Mouse (Mus musculus) layer of hippocampus, adult 9-10 months (tissue): ENCODE data around the gene Crk.
"Not testable (repeated sequence)": the region's sequence is repeated elsewhere in the genome, so short reads cannot be mapped to it uniquely, and the experiment has no call there.

ENCODE experiments used
- DNase-seq: peaks from one replicate; pipeline ENCODE4 v3.0.0; 2022; ENCODE audit warnings: low spot score

Gene Crk

GRCm38 (mm10) chr11:75684956-75685355 is 5.9 kb downstream of the Crk start:
- DNase-seq: no peak

- no peak for DNase-seq
Observed at GRCm38 (mm10) chr11:75687343-75687993, 8.4 kb downstream of the Crk start.

- DNase-seq: no peak
Observed at GRCm38 (mm10) chr11:75688132-75688531, 9.1 kb downstream of the Crk start.

- no peak for DNase-seq
Observed at GRCm38 (mm10) chr11:75689977-75690376, 10.9 kb downstream of the Crk start.

- no peak for DNase-seq
Observed at GRCm38 (mm10) chr11:75691047-75691446, 12.0 kb downstream of the Crk start.

- DNase-seq: no peak
Observed at GRCm38 (mm10) chr11:75693570-75693969, 14.5 kb downstream of the Crk start.

GRCm38 (mm10) chr11:75697464-75697863 is 18.4 kb downstream of the Crk start:
- not testable (repeated sequence) for DNase-seq

GRCm38 (mm10) chr11:75700557-75700956 is 21.5 kb downstream of the Crk start:
- DNase-seq: no peak

GRCm38 (mm10) chr11:75702761-75703160 is 23.7 kb downstream of the Crk start:
- DNase-seq: no peak

GRCm38 (mm10) chr11:75703748-75704147 is 24.7 kb downstream of the Crk start:
- DNase-seq: no peak

GRCm38 (mm10) chr11:75713949-75714348 is 34.9 kb downstream of the Crk start:
- DNase-seq: no peak

- DNase-seq: no peak
Observed at GRCm38 (mm10) chr11:75715556-75715955, 36.5 kb downstream of the Crk start.

- no peak for DNase-seq
Observed at GRCm38 (mm10) chr11:75716661-75717325, 37.7 kb downstream of the Crk start.

- DNase-seq: no peak
Observed at GRCm38 (mm10) chr11:75722339-75722738, 43.3 kb downstream of the Crk start.

- no peak for DNase-seq
Observed at GRCm38 (mm10) chr11:75727168-75727567, 48.1 kb downstream of the Crk start.

- DNase-seq: not testable (repeated sequence)
Observed at GRCm38 (mm10) chr11:75727659-75728058, 48.6 kb downstream of the Crk start.

GRCm38 (mm10) chr11:75732434-75733226 is 53.6 kb downstream of the Crk start, which contains the start of gene Ywhae:
Ywhae (plus strand) TSS chr11:75732869.
- DNase-seq: peak; percentile 69

- no peak for DNase-seq
Observed at GRCm38 (mm10) chr11:75733227-75733940, 54.3 kb downstream of the Crk start.

GRCm38 (mm10) chr11:75735462-75736252 is 56.6 kb downstream of the Crk start:
- no peak for DNase-seq

- no peak for DNase-seq
Observed at GRCm38 (mm10) chr11:75736978-75737377, 57.9 kb downstream of the Crk start.

- DNase-seq: no peak
Observed at GRCm38 (mm10) chr11:75737806-75738476, 58.9 kb downstream of the Crk start.
